ENCODE assay signal across 17 mouse cellular contexts in the genomic region with DNA sequence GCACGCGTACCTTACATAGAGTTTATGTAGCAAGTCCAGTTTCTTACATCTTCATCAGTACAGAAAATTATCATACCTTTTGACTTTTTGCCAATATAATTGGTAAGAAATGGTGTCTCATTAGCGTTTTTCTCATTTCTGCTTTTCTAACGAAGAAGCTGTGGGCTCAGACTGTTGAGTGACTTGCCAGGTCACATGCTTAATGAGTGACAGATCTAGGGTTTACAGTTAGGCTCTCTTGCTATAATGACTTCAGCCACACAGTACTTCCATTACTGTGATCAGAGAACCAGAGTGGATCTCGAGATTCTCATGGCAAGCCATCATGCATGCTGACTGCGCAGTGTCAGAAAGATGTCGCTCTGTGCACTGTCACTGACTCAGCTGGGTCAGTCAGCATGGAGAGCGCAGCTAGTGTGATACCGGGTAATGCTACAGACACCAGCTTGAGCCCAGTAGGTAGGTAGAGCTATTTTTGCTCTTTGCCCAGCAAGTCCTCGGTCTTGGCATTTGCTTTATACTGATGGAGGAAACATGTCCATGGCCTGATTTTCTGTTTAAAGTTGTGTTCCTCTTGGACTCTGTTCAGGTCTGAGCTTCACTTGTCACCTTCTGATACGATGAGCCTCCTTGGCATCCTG.
DNase-seq lines count a peak whose midpoint lies in the region; ATAC-seq and TF ChIP-seq lines count a peak whose summit lies in the region.
"Had no signal": no experiment of that assay in that cellular context is flagged by ENCODE, and none has a peak within 500 bp of the region (broad histone marks: within the 10 kb centered on the region; RNA-seq: fewer than 3 reads in every experiment).

No protein-coding gene starts in this region.

- H3K4me3 ChIP-seq in lung, embryonic 16.5 days (ENCODE audit: low read length), result no peak overlapping the region
- H3K4me3 ChIP-seq in lung, adult 2 months (replicated peaks; ENCODE audit: extremely low read depth, low read depth, low read length), result no peak overlapping the region
- H3K4me3 ChIP-seq in forebrain, embryonic 15.5 days, result no peak overlapping the region
- H3K4me3 ChIP-seq: embryonic facial prominence, embryonic 15.5 days; kidney, embryonic 15.5 days; stomach, embryonic 15.5 days had no signal

- H3K9ac ChIP-seq in lung, embryonic 16.5 days (ENCODE audit: low read length), result no peak overlapping the region
- H3K9ac ChIP-seq in forebrain, embryonic 15.5 days (replicated peaks), result no peak overlapping the region
- H3K9ac ChIP-seq: embryonic facial prominence, embryonic 15.5 days; kidney, embryonic 15.5 days; liver, postnatal 0 days; stomach, embryonic 15.5 days had no signal

- no peaks in the 10 kb centered on the region for H3K36me3 ChIP-seq in lung, embryonic 16.5 days (ENCODE audit: control insufficient read depth, insufficient read depth, low read length)
- no peaks in the 10 kb centered on the region for H3K36me3 ChIP-seq in forebrain, embryonic 15.5 days
- H3K36me3 ChIP-seq: embryonic facial prominence, embryonic 15.5 days; kidney, embryonic 15.5 days; stomach, embryonic 15.5 days had no signal

- TF ChIP-seq CTCF in lung, adult 2 months (IDR thresholded peaks at IDR 0.05; ENCODE audit: insufficient read depth, low read length), result no peak

- no peak for DNase-seq in lung, adult 2 months
- DNase-seq in cerebellum, adult 11-12 months, result peak; percentile 83
- peak; percentile 44 to 80 for DNase-seq in cerebellum, postnatal 14 days
- DNase-seq in frontal cortex, postnatal 36 days (ENCODE audit: low spot score in 2 of 2), result no peak
- no peak for DNase-seq in kidney, adult 18-20 months
- DNase-seq: embryo, embryonic 11 days; gastrocnemius, postnatal 36 days; liver, postnatal 0 days; thymus, adult 2 months had no signal

- peak overlapping the region; percentile 24 for H3K27ac ChIP-seq in lung, embryonic 16.5 days (ENCODE audit: low read length)
- H3K27ac ChIP-seq in forebrain, embryonic 15.5 days (replicated peaks), result no peak overlapping the region
- H3K27ac ChIP-seq: embryonic facial prominence, embryonic 15.5 days; kidney, embryonic 15.5 days; stomach, embryonic 15.5 days had no signal

- WGBS in lung, embryonic 16.5 days, result 76% methylated on average over 11 of the region's 11 CpGs
- 82% methylated on average over 11 of the region's 11 CpGs for WGBS in lung, adult 2 months
- 74% methylated on average over 11 of the region's 11 CpGs for WGBS in forebrain, embryonic 15.5 days

- no peaks in the 10 kb centered on the region for H3K9me3 ChIP-seq in lung, embryonic 16.5 days (ENCODE audit: control insufficient read depth, low read length)
- no peaks in the 10 kb centered on the region for H3K9me3 ChIP-seq in forebrain, embryonic 15.5 days
- H3K9me3 ChIP-seq: embryonic facial prominence, embryonic 15.5 days; kidney, embryonic 15.5 days; stomach, embryonic 15.5 days had no signal

- ATAC-seq in lung, embryonic 16.5 days (ENCODE audit: low read depth), result no peak
- no peak for ATAC-seq in forebrain, embryonic 15.5 days (replicated peaks)
- ATAC-seq: inflammation-experienced regulatory T-cells, adult 6 months; liver, postnatal 0 days; midbrain, embryonic 16.5 days had no signal

- H3K27me3 ChIP-seq in lung, embryonic 16.5 days (ENCODE audit: control insufficient read depth, insufficient read depth, low read depth, low read length), result no peaks in the 10 kb centered on the region
- H3K27me3 ChIP-seq in forebrain, embryonic 15.5 days, result no peaks in the 10 kb centered on the region
- H3K27me3 ChIP-seq: embryonic facial prominence, embryonic 15.5 days; kidney, embryonic 15.5 days; stomach, embryonic 15.5 days had no signal

- no peak for TF ChIP-seq POLR2A in lung, adult 2 months (IDR thresholded peaks at IDR 0.05; ENCODE audit: borderline replicate concordance, extremely low read depth, low read depth, low read length)

- peaks cover 51% of the 10 kb centered on the region for H3K4me1 ChIP-seq in lung, embryonic 16.5 days (replicated peaks; ENCODE audit: control insufficient read depth, insufficient read depth, low read length)
- H3K4me1 ChIP-seq in lung, adult 2 months (ENCODE audit: control insufficient read depth, insufficient read depth, low read length), result peaks cover 11% of the 10 kb centered on the region; the same call in 1 of the 2 replicates
- peaks cover 33% of the 10 kb centered on the region for H3K4me1 ChIP-seq in forebrain, embryonic 15.5 days

- H3K4me2 ChIP-seq in lung, embryonic 16.5 days (ENCODE audit: low read depth, low read length), result no peak overlapping the region
- H3K4me2 ChIP-seq in forebrain, embryonic 15.5 days (replicated peaks), result no peak overlapping the region
- H3K4me2 ChIP-seq: embryonic facial prominence, embryonic 15.5 days; heart, embryonic 11.5 days; kidney, embryonic 15.5 days; stomach, embryonic 15.5 days had no signal

Comparison
In these comparisons a context has a peak if more than half of its experiments do, and no peak if none do; other contexts are left out.
1. DNase-seq: peak in cerebellum, adult 11-12 months (single experiment) and cerebellum, postnatal 14 days (2 of 2); none in lung, adult 2 months (single experiment), frontal cortex, postnatal 36 days (0 of 2) and kidney, adult 18-20 months (single experiment).